Mouse (Mus musculus) gastrocnemius, adult 2 months (tissue): ENCODE measurements around the gene Gm572. TPM values are rescaled to one million over a fixed set of nuclear protein-coding genes. Genes with fewer than 3 reads are reported as not detected.

ENCODE experiments used
- DNase-seq: peaks from one replicate; pipeline ENCODE4 v3.0.0; 2022
- H3K27ac ChIP-seq: fragments of 200-600 bp; 2 replicates; pipeline ENCODE4 v1.8.1; 2022; ENCODE audit warnings: mild to moderate bottlenecking
- H3K4me3 ChIP-seq: fragments of 200-600 bp; 2 replicates; pipeline ENCODE4 v1.8.1; 2022; ENCODE audit warnings: mild to moderate bottlenecking, moderate library complexity
- CTCF ChIP-seq: fragments of 200-600 bp; IDR thresholded peaks from 2 replicates; pipeline ENCODE4 v1.8.1; 2022; ENCODE audit warnings: antibody characterized with exemption, mild to moderate bottlenecking, moderate library complexity
- intact Hi-C: fragments of 180-260 bp; cut with DNase I; formaldehyde crosslinking; loops from one replicate; pipeline ENCODE4 v1.15.1; 2025
- total RNA-seq, 2 experiments: library from RNA; stranded (reverse); gene quantifications; 2 replicates each; pipeline ENCODE4 v1.2.3; 2021

The Gm572 gene
- total RNA-seq, 2 experiments from 2014 or later: 6.1 to 6.8 TPM

DNA sequence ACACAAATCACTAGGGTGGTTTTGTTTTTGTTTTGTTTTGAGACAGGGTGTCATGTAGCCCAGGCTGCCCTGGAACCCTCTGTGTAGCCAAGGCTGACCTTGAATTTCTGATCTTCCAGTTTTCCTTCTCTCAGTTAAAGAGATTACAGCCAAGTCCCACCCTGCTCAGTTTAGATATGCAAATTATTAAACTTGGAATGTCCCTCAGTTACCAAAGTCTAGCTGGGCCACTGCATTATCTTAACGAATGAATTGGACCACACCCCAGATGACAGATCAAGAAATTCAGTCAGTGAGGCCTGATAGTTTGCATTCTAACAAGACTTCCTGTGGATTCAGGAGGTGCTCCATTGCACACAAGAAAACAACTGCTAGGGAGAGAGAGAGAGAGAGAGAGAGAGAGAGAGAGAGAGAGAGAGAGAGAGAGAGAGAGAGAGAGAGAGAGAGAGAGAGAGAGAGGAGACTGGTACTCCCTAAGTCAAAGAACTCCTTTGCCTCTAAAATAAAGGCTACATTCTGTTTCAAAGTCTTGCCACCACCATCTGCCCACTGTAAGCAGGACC, 37.5 kb downstream of the Gm572 start:
- Histone ChIP-seq H3K4me3 (no peak overlapping the region), H3K27ac (no peak overlapping the region)
- intact Hi-C loops: loop anchor here (5.0 kb wide), 1 partner anchor 392 kb away; no protein-coding TSS in a partner anchor
- no peak for TF ChIP-seq CTCF
- no peak for DNase-seq

DNA sequence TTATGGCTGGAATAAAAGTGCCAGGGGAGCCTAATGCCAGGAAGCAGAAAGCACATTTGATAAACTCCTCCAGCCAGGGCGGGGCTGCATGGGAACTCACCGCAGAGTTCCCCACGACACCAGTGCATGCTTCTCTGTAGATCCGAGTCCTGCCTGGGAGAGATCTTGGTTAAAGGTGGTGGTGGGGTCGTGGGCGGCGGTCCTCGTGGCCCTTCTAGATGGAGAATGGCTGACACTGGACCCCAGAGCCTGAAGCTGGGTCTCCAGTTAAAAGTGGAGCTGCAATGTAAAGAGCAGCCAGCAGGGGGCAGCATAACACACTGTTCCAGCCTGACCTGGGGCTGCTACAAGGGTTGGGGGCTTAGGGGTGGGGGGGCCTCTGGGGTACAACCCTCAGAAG, 38.3 kb downstream of the Gm572 start:
- H3K27ac ChIP-seq: no peak overlapping the region
- TF ChIP-seq CTCF: peak; percentile 80
- intact Hi-C loops: loop anchor here (5.0 kb wide), 1 partner anchor 391 kb away; no protein-coding TSS in a partner anchor
- no peak overlapping the region for H3K4me3 ChIP-seq
- DNase-seq: peak; percentile 69

- no peak for DNase-seq
- Histone ChIP-seq H3K27ac (no peak overlapping the region), H3K4me3 (no peak overlapping the region)
- intact Hi-C loops: loop anchor here (5.0 kb wide), 1 partner anchor 389 kb away; no protein-coding TSS in a partner anchor
- TF ChIP-seq CTCF: no peak
These were observed 39.8 kb downstream of the Gm572 start for GRCm38 (mm10) chr4:148682961-148683360.

GRCm38 (mm10) chr4:148683539-148683938, 40.4 kb downstream of the Gm572 start:
- no peak overlapping the region for H3K4me3 ChIP-seq
- no peak for DNase-seq
- TF ChIP-seq CTCF: no peak
- no peak overlapping the region for H3K27ac ChIP-seq
- intact Hi-C loops: loop anchor here (5.0 kb wide), 1 partner anchor 389 kb away; no protein-coding TSS in a partner anchor

- intact Hi-C loops: no loop called here
- TF ChIP-seq CTCF: no peak
- DNase-seq: no peak
- Histone ChIP-seq H3K27ac (no peak overlapping the region), H3K4me3 (no peak overlapping the region)
These were observed 43.4 kb downstream of the Gm572 start for GRCm38 (mm10) chr4:148686491-148686941.

- intact Hi-C loops: no loop called here
- H3K27ac ChIP-seq: no peak overlapping the region
- DNase-seq: no peak
- H3K4me3 ChIP-seq: no peak overlapping the region
- no peak for TF ChIP-seq CTCF
These were observed 45.0 kb downstream of the Gm572 start for GRCm38 (mm10) chr4:148688091-148688490.

DNA sequence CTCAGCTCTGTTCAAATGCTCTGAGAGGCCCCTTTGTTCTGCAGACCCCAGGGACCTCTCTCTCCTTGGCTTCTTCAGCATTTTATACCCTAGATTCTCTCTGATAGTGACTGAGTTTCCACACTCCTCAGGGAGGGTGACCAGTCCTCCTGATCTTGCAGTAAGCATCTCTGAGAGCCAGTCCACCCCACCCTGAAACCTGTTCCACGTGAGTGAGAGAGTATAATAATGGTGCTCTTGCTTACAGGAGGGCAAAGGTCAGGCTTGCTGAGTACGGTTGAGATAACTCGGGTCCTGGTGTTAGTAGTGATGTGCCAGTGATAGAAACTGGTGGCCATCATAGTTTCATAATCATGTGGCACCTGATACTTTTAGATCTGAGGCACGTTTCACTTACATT, 48.1 kb downstream of the Gm572 start:
- H3K4me3 ChIP-seq: no peak overlapping the region
- no peak overlapping the region for H3K27ac ChIP-seq
- no peak for TF ChIP-seq CTCF
- intact Hi-C loops: no loop called here
- DNase-seq: no peak

DNA sequence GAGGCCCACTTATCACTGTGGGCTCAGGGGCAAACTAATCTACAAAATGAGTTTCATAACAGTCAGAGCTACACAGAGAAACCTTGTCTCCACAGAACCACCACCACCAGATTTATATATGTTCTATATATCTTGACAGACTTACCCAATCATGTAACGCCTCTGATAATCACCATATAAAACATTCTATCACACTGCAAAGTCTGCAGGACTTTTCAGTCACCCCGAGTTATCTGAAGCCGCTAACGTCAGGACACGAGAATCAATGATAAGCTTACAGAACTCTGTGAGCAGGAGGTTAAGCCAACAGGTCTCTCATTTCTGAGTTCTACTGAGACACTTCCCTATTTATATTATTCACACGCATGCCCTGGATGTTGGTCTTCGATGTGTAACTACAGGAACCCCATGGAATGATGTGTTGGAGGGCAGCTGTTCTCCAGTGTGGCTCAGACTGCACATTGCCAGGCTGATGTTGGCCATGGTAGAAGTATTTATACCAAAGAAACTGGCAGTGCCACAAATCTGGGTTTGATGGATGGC, 50.4 kb downstream of the Gm572 start:
- no peak for TF ChIP-seq CTCF
- Histone ChIP-seq H3K27ac (no peak overlapping the region), H3K4me3 (no peak overlapping the region)
- no peak for DNase-seq
- intact Hi-C loops: no loop called here

DNA sequence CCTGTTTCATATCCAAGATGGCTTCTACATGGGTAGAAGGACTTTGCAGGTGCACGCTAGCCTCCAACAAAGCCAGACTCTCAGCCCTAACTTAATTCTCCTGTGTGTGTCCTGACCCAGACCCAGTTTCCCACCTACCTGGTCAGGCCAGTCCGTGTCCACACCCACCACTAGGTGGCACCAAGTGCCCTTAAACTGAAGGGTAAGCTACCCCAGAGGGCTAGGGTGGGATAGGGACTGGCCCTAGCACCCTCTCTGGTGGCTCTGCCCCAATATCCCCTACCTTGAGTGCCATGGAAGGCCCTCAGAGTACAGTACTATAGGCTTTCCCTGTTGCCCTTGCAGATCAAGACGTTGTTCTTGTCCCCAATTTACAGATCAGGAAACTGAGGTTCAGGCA, 61.6 kb downstream of the Gm572 start:
- H3K27ac ChIP-seq: no peak overlapping the region
- TF ChIP-seq CTCF: peak; percentile 80
- intact Hi-C loops: loop anchor here (2.0 kb wide), 1 partner anchor 372 kb away; no protein-coding TSS in a partner anchor
- no peak overlapping the region for H3K4me3 ChIP-seq
- peak; percentile 76 for DNase-seq

- no peak for TF ChIP-seq CTCF
- H3K27ac ChIP-seq: no peak overlapping the region
- H3K4me3 ChIP-seq: no peak overlapping the region
- no peak for DNase-seq
- intact Hi-C loops: no loop called here
These were observed 65.7 kb downstream of the Gm572 start for GRCm38 (mm10) chr4:148708836-148709235.

GRCm38 (mm10) chr4:148710446-148710845, 67.3 kb downstream of the Gm572 start:
- no peak for DNase-seq
- intact Hi-C loops: no loop called here
- no peak for TF ChIP-seq CTCF
- H3K4me3 ChIP-seq: no peak overlapping the region
- no peak overlapping the region for H3K27ac ChIP-seq

GRCm38 (mm10) chr4:148711323-148711722, 68.2 kb downstream of the Gm572 start:
- no peak for TF ChIP-seq CTCF
- Histone ChIP-seq H3K4me3 (no peak overlapping the region), H3K27ac (no peak overlapping the region)
- no peak for DNase-seq
- intact Hi-C loops: no loop called here

DNA sequence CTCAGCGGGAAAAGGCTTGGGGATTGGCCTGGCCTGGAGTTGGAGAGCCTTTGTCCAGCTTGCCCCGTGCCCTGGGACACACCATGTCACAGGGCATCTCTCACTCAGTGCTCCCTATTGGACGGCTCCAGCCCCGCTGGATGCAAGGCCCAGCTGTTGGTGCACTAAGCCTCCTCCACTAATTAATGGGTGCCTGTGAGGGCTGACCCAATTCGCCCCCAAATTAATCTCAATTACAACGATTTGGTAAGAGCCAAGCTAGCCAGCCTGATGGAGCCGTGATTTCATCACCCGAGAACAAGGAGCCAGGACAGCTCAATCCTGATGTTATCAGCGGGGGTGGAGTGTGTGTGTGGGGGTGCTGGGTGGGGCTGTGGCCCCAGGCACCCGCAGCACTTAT, 69.5 kb downstream of the Gm572 start:
- Histone ChIP-seq H3K27ac (no peak overlapping the region), H3K4me3 (no peak overlapping the region)
- DNase-seq: no peak
- TF ChIP-seq CTCF: no peak
- intact Hi-C loops: no loop called here

DNA sequence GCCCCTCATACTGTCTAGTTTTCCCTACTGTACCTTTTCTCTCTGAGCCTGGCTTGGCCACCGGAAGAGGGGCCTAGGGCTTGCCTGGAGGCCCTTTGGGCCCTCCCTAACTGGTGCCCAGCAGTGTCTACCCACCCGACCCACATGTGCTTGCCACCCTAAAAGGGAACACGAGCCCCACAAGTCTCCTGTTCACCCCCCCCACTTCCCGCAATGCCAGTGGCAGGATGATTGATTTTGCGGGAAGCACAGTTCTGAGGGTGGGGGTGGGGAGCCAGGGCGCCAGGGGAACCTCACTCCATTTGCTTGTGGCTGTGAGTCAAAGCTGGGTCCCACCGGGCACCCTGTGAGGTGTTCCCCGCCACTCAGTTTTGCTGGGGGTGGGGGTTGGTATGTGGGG, 70.9 kb downstream of the Gm572 start:
- intact Hi-C loops: no loop called here
- Histone ChIP-seq H3K27ac (no peak overlapping the region), H3K4me3 (no peak overlapping the region)
- TF ChIP-seq CTCF: no peak
- no peak for DNase-seq
